Mouse (Mus musculus) urinary bladder, adult 2 months (tissue): ENCODE results near the gene Prkn. TPM values are rescaled to one million over a fixed set of nuclear protein-coding genes. Genes with fewer than 3 reads are reported as not detected.

Source experiments
- DNase-seq: peaks from one replicate; pipeline ENCODE4 v3.0.0; 2022; ENCODE audit warnings: low spot score
- polyA plus RNA-seq: library from polyadenylated mRNA; depleted of rRNA; stranded (reverse); fragments of >200 nt; gene quantifications from 2 replicates; pipeline ENCODE4 v1.2.3, GENCODE M21; 2012

The Prkn gene
- polyA plus RNA-seq, 1 experiment, result 7.3 TPM

DNA sequence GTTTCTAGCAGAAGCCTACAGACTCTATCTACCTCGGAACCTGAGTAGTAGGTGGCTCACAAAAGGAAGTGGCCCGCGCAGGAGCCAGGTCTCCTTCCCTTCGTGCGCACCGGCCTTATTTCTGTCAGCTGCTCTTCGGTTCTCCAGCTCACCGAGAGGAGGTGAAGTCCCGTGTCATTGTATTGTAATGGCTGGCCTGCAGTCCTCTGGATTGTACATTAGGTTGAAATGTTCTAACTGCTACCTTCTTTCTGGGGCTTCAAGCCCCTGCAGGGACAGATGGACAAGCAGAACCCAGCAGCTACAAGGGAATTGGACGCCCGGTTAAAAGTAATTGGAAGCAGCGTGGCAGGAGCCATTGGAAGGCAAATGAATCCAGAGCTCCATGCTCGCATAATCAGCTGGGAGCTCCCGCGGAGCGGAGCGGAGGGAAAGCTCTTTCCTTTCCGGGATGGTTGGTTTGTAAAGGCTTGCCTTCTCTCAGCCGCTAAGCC, 1072.7 kb downstream of the Prkn start:
- DNase-seq, result no peak

DNA sequence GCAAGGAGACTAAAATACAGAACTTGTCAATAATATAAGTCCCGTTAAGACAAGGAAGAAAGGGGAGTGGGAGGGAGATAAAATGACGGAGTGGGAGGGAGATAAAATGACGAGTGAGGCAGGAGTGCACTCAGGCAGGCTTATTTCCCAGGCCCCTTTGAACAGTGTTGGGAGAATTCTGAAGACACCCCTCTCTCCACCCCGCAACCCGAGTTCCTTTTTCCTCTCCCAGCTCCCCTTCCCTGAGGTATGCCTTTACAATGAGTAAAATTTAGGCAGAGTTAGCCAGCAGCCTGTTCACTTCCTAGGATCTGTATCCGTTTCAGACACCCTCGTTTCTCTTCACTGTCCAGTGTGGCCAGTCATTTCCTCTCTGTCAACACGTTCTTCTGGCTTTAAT, 1073.4 kb downstream of the Prkn start:
- DNase-seq, result no peak

DNA sequence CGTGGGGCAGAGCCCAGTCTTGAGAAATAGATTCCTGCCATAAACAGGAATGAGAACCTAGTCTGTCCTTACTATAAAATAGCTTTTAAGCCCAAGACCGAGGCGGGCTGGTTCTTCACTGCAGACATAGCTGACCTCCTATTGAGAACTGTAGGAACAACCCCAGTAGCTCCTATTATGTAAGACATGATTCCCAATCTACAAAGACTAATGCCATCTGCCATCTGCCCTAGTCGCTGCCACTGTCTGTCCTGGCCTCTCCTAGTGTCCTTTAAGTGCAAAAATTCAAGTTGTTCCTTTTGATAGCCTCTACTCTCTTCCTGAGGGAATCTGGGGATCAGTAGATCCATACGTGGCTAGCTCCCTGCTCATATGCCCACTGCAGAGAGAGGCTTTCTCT, 1074.3 kb downstream of the Prkn start:
- DNase-seq, result no peak

DNA sequence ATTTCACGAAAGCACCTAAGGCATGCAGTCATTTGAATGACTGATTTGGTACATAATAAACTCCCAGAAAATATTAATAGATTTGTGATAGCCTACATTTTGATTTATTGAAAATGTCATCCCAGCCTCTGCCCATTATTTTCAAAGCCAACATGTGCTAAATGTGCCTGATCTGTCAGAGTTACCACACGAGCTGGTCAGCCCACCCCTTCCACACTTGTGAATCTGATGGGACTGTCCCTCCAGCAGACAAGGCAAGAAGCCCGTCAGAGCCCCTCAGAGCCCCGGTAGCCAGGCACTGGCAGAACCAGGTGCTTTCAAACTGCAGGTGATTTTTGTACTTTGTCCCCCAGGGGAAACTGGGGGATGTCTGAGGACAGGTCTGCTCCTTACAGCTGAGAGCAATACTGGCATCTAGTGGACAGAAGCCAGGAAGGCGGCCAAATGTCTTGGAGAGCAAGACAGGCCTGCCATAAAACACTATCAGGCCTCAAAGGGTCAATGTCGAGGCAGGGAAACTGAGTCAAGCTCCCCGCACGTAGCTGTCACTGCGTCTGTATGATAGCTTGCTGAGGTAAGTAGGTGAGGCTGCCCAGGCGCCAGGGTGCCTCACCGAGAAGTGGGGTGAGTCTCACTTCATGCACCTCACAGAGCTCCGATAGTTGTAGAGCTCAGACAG, 1078.1 kb downstream of the Prkn start:
- no peak for DNase-seq

DNA sequence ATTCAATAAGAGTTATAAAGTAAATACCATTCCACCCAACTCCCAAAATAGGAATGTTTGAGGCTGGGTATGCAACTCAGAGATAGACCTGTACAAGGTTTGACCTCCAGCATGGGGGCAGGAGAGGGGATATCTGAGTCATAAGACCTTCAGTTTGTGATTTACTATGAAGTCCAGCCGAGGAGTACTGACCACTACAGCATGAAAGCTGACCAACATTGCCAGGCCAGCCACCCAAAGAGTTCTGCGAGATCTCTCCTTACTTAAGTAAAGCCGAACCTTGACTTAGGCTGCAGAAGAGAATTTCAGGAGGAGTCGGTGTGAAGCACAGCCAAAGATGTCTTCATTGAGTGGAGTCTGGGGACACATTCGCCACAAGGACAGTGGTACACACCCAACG, 1079.4 kb downstream of the Prkn start:
- no peak for DNase-seq

DNA sequence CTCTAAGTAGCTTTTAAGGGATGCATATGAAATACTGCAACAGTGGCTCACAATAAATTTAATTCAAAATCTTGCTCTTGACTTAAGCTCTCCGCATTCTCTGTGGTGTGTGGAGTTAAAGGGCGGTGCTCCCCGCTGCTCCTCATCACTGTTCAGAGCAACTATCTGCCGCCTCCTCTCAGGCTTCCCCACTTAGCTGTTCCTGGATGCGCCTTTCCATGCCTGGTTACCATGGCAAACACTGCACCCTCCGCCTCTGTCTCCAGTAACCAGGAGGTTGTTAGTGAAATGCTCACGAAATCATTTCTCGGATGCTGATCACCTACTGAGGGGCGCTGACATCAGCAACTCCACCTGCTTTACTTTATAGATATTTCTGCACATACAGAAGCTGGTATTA, 1080.8 kb downstream of the Prkn start:
- no peak for DNase-seq

DNA sequence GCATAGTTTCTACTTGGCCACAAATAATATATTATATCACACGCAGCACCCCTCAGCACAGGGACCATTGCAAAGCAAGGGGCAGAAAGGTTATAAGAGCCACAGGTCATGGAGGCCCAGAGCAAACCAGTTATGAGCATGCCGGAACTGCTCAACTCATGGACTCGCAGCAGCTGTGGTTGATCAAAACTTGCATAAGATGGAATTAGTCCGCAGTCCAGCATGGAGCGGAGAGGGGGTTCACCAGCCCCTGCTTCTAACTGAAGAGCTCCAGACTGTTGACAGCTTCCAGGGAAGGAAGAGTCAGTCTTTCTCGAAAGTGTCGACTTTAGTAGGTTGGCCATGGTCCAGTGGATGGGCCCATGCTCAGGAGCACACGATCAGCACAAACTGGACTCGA, 1083.8 kb downstream of the Prkn start:
- no peak for DNase-seq

DNA sequence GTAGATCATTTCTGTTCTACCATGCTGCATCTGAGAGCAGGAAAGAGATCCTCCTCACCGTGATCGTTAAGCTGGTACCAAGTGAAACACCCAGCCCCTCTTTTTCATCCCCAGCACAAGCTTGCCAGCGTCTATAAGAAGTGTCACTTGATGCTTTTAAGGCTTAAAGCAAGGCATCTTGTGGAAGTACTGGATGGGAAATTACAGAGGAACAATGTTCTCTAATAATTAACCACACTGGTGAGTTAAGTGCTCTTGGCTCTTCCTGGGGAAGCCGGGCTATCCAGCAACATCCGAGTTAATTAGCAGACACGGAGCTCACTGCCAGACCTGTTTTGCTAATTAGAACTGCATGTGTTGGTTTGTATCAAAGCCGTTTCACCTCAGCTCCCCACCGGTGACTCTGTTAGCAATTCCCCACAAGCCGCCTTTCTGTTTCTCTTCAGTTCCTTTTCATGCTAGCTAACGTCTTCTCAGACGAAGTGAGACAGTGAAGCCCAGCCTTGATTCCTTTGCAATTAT, 1086.7 kb downstream of the Prkn start:
- no peak for DNase-seq

DNA sequence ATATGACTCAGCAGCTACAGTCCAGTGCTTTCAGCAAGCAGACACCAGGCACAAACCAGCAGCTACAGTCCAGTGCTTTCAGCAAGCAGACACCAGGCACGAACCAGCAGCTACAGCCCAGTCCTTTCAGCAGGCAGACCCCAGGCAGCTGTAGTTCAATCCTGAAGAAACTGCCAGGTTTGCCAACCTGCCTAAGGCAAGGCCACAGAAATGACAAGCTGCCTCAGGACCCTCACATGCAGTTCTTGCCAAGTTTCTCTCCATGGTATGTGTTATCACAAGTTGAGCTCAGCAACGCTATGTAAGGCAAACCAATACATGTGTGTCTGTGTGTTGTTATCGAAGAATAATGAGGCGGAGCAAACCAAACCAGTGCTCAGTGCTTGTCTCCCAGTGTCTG, 1091.5 kb downstream of the Prkn start:
- DNase-seq, result no peak

DNA sequence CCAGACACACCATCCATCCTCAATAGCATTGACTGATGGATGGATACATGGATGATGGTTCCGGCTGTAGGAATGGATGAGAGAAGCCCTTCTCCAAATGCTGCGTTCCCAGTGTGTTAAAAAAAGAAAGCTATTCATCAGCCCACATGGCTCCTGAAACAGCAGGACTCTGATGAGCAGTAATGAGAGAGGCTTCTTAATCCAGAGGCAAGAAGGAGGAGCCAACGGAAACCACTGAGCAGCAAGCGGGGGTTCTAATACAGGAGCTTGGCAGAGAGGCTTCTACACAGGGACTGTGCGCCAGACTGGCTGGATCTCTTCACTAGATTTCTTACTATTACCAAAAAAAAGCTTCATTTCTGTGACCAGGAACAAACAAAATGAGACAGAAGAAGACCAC, 1093.6 kb downstream of the Prkn start:
- DNase-seq, result no peak

DNA sequence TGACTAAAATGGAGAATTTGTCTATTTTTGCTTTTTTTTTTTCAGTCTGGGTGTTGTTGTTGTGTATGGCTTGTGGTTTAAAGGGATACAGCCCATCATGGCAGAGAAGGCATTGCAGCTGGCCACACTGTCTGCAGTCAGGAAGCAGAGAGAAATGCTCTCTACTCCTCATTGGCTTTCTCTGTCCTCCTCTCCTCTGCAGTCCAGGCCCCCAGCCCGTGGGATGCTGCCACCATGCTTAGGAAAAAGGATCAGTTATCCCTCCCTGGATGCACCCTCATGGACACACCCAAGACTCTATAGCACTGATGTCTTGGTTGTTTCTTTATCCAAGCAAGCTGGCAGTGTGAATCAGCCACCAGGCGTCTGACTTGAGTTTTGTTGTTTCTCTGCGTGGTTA, 1107.3 kb downstream of the Prkn start:
- no peak for DNase-seq

DNA sequence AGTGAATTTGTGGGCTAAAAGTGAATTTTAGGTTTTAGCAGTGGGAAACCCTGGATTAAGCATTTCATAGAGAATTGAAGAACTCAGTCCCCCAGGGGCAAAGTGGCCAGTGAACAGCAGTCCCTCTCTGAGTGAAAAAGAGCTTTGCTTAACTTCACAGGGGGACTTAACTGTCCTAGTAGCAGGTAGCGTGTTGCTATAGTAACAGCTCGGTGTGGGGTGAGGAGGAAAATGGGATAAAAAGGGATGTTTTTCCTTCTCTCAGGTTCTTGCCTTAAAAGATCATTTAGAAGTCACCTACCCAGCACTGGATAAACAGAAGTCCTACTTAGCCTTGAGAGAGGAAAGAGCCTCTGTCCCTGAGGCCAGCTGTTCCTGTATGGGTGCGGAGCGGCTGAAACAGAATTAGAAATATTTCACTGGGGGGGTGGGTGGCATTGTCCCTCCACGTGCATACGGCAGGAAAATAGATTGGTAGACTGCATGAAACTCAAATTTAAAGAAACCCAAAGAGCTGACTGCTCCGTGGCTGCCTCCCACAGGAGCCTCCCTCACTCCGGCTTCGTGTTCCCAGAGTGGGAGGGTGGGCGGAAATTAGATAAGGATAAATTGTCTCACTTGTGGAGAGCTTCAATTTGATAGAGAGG, 1109.5 kb downstream of the Prkn start:
- no peak for DNase-seq

DNA sequence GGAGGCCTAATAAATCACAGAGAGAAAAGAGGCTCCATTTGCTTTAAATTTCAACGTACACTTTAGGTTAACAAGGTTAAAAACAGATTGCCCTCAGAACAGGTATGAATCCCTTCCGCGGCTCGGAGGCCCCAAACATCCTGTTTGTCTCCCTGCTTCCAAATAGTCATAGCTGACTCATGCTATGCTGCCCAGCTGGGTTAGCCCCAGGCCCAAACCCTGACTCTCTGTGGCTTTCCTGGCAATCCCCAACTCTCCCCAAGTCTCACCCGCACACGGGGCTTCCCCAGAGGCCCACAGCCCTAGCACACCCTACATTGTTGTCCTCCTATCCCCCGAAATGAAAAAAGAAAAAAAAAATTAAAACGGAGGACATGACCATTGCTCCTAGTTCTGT, 1110.0 kb downstream of the Prkn start:
- no peak for DNase-seq

DNA sequence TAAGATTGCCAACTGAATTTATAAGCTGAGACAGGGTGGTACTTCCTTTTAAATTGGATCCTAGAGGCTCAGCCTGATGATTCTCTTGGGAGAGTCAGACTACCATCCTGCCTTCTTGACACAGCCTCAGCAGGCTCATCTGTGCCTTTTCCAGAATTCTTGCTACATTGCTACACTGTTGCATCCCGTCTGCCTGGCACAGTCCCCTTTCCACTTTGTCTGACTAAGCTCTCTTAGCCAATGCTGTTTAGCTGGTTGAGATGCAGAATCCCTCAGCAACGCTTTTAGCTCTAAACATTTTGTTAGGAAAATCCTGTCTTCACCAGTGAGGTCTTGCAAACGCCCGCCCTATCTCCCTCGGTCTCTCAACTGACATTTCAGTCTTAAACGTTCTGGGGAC, 1115.1 kb downstream of the Prkn start:
- no peak for DNase-seq

DNA sequence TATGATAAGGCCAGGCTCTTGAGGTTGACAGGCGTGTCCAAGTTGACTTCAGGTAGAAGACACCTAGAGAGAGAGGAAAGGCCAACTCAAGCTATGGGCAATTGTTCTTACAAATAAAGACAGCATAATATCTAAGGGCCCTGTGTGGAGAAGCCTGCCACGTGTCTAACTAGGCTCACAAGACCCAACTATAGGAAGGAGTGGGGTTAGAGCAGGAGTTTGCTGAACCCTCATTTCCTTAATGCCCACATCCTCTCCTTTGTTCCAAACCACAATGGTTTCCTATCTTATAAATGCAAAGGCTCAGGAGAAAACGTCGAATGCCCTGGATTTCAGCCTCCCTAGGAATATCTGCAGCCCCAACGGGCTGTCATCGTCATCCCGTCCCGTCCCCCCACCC, 1120.3 kb downstream of the Prkn start:
- no peak for DNase-seq

DNA sequence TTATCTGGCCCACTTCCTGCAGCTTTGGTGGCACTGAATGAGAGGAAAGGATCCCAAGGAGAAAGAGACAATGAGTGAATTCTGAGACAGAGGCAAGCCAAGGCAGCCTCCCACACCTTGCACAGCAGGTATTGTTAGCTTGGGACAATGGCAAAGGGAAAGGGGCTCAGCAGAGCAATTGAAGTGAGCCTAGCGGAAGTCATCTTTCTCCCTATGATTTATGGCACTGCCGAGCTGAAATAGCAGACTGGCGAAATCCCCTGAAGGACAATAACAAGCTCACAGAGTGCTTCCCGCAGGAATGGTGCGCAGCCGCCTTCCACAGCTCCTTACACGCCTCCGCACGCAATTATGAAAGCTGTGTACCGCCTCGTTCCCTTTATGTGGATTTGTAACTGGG, 1122.6 kb downstream of the Prkn start:
- no peak for DNase-seq

DNA sequence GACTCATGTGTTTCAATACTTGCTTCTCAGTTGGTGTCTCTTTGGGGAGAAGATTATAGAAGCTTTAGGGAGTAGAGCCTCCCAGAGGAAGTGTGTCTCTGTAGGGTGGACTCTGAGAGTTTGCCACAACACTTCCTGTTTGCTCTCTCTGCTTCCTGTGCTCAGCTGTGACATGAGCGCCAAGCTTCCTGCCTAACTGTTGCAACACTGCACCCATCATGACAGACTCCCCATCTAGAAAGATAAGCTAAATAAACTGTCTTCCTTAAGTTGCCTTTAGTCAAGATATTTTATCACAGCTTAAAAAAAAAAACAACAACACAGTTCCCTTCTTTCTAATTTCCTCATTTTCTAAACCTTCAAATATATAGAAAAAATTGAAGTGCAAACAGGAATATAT, 1130.0 kb downstream of the Prkn start:
- DNase-seq, result no peak

DNA sequence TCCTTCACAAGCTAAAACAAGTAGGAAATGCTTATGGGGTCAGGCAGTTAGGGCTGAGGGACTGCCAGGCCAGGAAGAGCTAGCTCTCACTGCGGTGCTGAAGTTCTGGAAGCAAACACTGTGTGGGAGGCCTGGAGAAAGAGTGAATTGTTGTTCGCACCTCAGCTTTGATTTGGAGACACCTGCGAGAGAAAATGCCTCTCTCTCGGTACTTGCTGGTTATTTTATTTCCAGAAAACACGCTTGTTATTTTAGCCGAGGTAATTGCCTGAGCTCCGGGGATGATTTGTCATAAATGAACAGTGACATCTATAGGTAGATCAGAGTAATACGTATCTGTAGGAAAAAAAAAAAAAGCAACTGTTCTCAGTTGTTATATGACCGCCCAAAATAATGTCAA, 1132.4 kb downstream of the Prkn start:
- DNase-seq, result no peak

DNA sequence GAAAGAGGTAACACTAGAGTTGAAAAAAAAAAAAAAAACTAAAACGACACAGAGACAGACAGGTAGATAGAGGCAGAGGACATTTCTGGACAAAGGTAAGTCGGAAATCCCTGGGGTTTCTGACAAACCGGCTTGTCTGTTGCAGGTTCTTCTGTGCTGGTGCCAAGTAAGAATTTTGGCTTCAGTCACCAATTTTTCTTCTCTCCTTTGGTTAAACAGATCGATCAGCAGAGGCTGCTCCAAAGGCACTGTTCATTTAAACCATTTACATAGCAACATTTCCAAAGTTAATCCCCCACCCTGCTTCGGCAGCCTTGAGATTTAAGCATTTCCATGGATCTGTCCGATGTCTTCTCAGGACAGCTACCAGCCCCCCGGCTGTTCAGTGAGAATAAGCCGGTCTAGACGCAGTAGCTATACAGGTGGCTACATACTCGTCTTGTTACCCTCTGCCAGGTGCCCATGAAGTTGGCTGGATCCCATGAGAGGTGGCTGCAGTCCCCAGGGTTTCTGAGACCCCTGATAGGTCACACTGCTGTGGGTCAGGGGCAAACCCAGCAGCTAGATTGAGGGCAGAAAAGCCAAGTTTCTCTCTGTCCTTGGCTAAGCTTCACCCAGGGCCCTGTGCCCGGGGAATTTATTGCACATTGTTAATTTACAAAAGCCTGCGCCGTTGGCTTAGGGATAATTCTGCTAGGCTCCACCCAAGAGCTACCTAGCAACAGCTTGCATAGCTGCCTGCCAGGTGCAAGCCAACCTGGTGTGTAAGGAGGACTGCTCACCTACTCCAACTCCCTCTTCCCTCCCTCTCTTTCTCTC, 1133.0 kb downstream of the Prkn start:
- no peak for DNase-seq

DNA sequence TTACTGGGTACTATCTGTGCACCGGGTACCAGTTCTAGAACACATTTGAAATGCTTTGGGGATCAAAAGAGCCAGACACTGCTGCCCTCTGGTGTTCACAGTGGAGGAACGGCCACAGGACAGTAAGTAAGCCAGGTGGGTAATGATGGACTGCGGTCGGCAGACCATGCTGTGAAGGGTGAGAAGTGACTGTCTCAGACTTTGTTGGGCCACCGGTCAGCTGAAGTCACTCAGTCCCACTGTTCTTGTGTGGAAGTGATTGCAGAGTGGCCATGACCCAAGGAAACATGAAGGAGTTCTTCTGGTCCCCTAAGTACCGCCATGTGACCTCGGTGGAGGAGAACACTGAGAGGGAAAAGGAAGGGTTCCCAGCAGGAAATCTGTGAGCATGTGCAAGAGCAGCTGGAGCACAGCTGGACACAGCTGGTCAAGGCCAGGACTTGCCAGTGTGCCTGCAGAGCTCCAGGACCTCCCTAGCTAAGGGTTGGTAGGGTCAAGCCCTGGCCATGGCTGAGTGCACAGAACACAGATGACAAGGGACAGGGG, 1135.0 kb downstream of the Prkn start:
- DNase-seq, result no peak

DNA sequence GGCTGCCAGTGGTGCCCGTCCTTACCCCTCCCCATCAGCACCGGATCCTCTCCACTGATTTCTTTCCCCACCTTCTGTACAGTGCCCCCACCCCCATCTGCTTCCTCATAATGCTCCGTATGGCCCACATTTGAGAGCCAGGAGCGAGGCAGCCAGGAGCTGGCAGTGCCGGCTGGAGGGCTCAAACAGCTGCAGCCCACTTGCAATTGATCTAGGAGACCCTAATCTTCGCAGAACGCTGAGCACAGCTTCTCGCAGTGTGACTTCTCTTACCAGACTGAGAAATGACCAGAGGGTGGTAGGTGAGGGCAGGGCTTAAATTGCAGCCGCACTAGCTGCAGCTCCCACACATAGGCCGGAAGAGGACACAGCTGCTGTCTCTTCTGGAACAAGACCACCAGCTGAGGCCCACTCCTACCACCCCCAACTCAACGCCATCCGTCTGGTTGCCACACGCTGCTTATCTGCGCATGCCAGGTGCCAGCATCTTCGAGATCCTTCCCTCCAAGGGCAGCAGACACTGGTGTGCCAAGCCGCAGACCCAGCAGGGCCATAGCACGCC, 1138.2 kb downstream of the Prkn start:
- no peak for DNase-seq

DNA sequence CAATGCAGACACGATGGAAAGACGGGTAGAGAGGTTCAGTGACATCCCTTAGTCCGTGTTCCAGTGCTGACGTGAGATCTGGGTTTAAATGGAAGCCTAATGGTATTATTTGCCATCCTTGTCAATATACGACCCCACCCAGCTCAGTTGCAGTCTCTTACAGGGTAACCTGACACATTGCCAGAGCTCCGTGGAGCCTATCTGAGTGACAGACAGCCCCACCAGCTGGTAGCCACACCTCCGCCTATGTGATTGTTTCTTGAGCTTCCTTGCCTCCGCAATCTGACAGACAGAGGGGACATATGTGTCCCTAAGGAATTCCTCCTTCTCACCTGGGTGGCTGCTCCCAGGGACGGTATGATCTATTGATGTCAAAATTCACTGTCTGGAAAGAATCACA, 1141.5 kb downstream of the Prkn start:
- DNase-seq, result no peak
